Mouse (Mus musculus) hindbrain, postnatal 0 days (tissue): ENCODE results near the gene Ifrd1. TPM values are rescaled to one million over a fixed set of nuclear protein-coding genes. Genes with fewer than 3 reads are reported as not detected.
"Not testable (repeated sequence)": the region's sequence is repeated elsewhere in the genome, so short reads cannot be mapped to it uniquely, and the experiment has no call there.

Source experiments
- ATAC-seq: fragments of 200-750 bp; cut with Nextera tagmentation; 2 replicates; pipeline ENCODE4 v1.8.0; 2017; ENCODE audit warnings: mild to moderate bottlenecking, moderate TSS enrichment, moderate library complexity
- DNase-seq: peaks from one replicate; pipeline ENCODE4 v3.0.0-alpha.2; 2015; ENCODE audit warnings: low spot score
- H3K27ac ChIP-seq: fragments of 300-500 bp; sonication (generic); 2 replicates; pipeline ENCODE4 v1.5.1; 2014; ENCODE audit warnings: mild to moderate bottlenecking
- H3K27me3 ChIP-seq: fragments of 300-500 bp; sonication (generic); 2 replicates; pipeline ENCODE4 v1.6.1; 2014; ENCODE audit warnings: low read length, mixed read lengths; ENCODE audit not compliant: insufficient read depth
- H3K36me3 ChIP-seq: fragments of 300-500 bp; sonication (generic); 2 replicates; pipeline ENCODE4 v1.6.1; 2014; ENCODE audit warnings: low read length, mixed read lengths; ENCODE audit not compliant: insufficient read depth
- H3K4me1 ChIP-seq: fragments of 300-500 bp; sonication (generic); 2 replicates; pipeline ENCODE4 v1.6.1; 2014; ENCODE audit warnings: antibody characterized with exemption, low read length, mixed read lengths; ENCODE audit not compliant: insufficient read depth
- H3K4me2 ChIP-seq: fragments of 300-500 bp; sonication (generic); 2 replicates; pipeline ENCODE4 v1.6.1; 2014; ENCODE audit warnings: low read depth, mild to moderate bottlenecking, low read length, moderate library complexity, mixed read lengths
- H3K4me3 ChIP-seq: fragments of 300-500 bp; sonication (generic); 2 replicates; pipeline ENCODE4 v1.5.1; 2014; ENCODE audit warnings: low read length
- H3K9ac ChIP-seq: fragments of 300-500 bp; sonication (generic); replicated peaks from 2 replicates; pipeline ENCODE4 v1.6.1; 2014; ENCODE audit warnings: mild to moderate bottlenecking, low read length, moderate library complexity, mixed read lengths
- H3K9me3 ChIP-seq: fragments of 300-500 bp; sonication (generic); 2 replicates; pipeline ENCODE4 v1.6.1; 2016; ENCODE audit warnings: low read length, mixed read lengths
- CTCF ChIP-seq: IDR thresholded peaks from 2 replicates; pipeline ENCODE4 v1.5.1; 2016; ENCODE audit warnings: antibody characterized with exemption, control low read depth, low read depth
- WGBS: fragments of 180-500 bp; shearing (Covaris S2); extraction: QIAGEN DNeasy Blood & Tissue Kit; methylation state at CpG from one replicate; pipeline ENCODE4 v1.1.7; 2014; 5-methylcytosine and 5-hydroxymethylcytosine counted together
- polyA plus RNA-seq: library from polyadenylated mRNA; unstranded; fragments of >200 nt; fragmentation: Nextera tagmentation; extraction: Ambion mirVana; gene quantifications from 2 replicates; pipeline ENCODE4 v1.2.1, GENCODE M21; 2015
- total RNA-seq: library from RNA; depleted of rRNA; stranded (reverse); fragments of >200 nt; gene quantifications from 2 replicates; pipeline ENCODE4 v1.2.3, GENCODE M21; 2014

Gene Ifrd1
- total and polyA plus RNA-seq, 2 experiments from 2014 or later = 36.0 to 118 TPM

DNA sequence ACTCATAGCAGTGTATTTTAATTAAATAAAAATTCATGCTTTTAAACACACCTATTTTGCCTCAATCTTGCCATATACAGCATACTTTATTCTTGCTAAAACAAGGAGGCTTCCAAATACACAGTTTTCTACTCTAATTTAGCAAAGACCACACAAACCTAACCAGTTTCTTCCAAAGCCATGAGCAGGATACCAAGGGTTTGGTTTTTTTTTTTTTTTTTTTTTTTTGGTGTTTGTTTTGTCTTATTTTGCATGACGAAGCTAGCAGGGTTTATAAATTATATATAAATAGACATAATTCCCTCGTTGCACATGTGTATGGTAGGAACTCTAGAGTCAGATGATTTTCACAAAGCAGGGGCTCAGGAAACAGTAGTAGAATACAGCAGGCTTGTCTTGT is 72.1 kb downstream of the Ifrd1 start:
- Histone ChIP-seq H3K4me1 (no peaks in the 10 kb centered on the region), H3K4me3 (no peak overlapping the region), H3K36me3 (no peaks in the 10 kb centered on the region), H3K9ac (no peak overlapping the region), H3K27me3 (no peaks in the 10 kb centered on the region), H3K27ac (no peak overlapping the region), H3K9me3 (no peaks in the 10 kb centered on the region), H3K4me2 (no peak overlapping the region)
- WGBS = 76% methylated on average over 2 of the region's 2 CpGs
- no peak for TF ChIP-seq CTCF
- no peak for ATAC-seq
- DNase-seq = no peak

DNA sequence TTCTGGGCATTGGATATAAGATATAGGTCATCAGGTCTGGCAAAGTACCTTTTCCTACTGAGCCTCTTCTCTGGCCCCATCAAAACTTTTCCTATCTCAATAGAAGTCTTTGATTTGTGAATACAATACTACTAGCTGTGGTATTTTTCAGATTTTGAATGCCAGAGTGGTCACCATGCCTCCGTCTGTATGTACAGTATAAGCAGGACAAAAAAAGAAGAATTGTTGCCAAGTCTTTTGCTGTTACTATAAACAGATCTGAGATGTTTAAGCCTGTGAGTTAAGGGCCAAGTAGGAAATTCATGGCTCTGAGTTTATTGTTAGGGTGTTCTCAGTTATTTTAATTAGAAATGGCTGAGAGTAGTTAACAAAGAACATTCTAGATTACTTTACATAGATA is 73.1 kb downstream of the Ifrd1 start:
- not testable (repeated sequence) for H3K9me3 ChIP-seq, H3K36me3 ChIP-seq, H3K9ac ChIP-seq, H3K27me3 ChIP-seq, ATAC-seq, H3K4me3 ChIP-seq, DNase-seq, H3K4me1 ChIP-seq, H3K4me2 ChIP-seq, H3K27ac ChIP-seq
- WGBS = 54% methylated on average over 1 of the region's 1 CpGs

DNA sequence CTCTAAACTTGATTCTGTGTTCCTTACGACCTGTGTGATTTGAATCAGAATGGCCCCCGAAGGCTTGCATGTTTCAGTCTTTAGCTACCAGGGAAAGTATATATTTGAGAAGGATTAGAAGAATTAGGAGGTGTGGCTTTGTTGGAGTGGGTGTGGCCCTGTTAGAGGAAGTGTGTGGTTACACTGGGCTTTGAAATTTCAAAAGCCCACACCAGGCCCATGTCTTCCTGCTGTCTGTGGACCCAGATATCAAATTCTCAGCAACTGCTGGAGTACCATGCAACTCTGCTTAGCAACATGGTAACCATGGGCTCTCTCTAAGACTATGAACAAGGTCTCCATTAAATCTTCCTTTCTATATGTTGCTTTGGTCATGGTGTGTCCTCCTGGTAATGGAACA is 76.7 kb downstream of the Ifrd1 start:
- H3K9me3 ChIP-seq = no peaks in the 10 kb centered on the region
- no peaks in the 10 kb centered on the region for H3K27me3 ChIP-seq
- no peak for DNase-seq
- H3K4me1 ChIP-seq = no peaks in the 10 kb centered on the region
- H3K4me2 ChIP-seq = no peak overlapping the region
- no peaks in the 10 kb centered on the region for H3K36me3 ChIP-seq
- H3K27ac ChIP-seq = no peak overlapping the region
- no peak overlapping the region for H3K4me3 ChIP-seq
- TF ChIP-seq CTCF = no peak
- no peak overlapping the region for H3K9ac ChIP-seq
- ATAC-seq = no peak
- 92% methylated on average over 2 of the region's 2 CpGs for WGBS

DNA sequence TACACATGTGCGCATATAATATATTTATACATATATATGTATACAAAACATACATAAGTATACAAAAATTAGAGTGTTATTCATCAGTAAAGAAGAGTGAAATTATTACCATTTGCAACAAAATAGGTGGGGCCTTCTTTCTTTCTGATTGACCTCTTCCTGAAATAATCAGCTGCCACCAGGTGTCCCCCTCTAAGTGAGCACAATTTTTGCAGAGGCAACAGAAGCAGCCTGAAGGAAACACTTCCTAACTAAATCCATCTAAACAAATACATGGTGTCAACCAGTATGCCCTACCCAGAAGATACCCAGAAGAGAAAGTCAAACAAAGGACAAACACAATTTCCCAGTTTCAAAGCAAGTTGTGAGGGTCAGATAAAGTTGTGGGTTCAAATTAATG is 78.6 kb downstream of the Ifrd1 start:
- Histone ChIP-seq H3K9ac (no peak overlapping the region), H3K4me3 (no peak overlapping the region), H3K4me2 (no peak overlapping the region), H3K27ac (no peak overlapping the region), H3K36me3 (no peaks in the 10 kb centered on the region), H3K27me3 (no peaks in the 10 kb centered on the region), H3K9me3 (no peaks in the 10 kb centered on the region), H3K4me1 (no peaks in the 10 kb centered on the region)
- DNase-seq (no peak), ATAC-seq (no peak)
- TF ChIP-seq CTCF = no peak
- 96% methylated on average over 1 of the region's 1 CpGs for WGBS

DNA sequence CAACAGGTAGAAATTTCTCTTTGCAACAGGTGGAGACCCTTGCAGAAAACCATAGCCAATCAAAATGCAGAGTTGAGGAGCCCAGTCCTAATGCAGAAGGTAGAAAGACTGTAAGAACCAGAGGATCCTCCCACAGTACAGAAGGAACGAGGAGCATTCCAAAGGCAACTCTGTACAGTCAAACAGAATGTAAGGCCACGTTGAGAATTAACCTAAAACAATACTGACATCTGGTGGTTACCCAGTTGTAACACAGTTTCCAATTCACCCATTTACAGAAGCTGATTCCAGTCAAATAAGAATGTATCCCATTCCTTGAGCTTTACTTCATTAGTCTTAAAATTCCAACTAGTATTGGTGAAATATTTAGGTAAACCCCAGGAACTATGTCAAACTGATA is 83.7 kb downstream of the Ifrd1 start:
- peak; percentile 56; the same call in 1 of the 2 replicates for ATAC-seq
- DNase-seq = peak; percentile 83
- Histone ChIP-seq H3K4me1 (no peaks in the 10 kb centered on the region), H3K9me3 (no peaks in the 10 kb centered on the region), H3K36me3 (no peaks in the 10 kb centered on the region), H3K27me3 (no peaks in the 10 kb centered on the region), H3K4me3 (no peak overlapping the region), H3K9ac (no peak overlapping the region), H3K27ac (no peak overlapping the region), H3K4me2 (no peak overlapping the region)
- WGBS = 5% methylated on average over 2 of the region's 2 CpGs
- peak; percentile 79 for TF ChIP-seq CTCF

DNA sequence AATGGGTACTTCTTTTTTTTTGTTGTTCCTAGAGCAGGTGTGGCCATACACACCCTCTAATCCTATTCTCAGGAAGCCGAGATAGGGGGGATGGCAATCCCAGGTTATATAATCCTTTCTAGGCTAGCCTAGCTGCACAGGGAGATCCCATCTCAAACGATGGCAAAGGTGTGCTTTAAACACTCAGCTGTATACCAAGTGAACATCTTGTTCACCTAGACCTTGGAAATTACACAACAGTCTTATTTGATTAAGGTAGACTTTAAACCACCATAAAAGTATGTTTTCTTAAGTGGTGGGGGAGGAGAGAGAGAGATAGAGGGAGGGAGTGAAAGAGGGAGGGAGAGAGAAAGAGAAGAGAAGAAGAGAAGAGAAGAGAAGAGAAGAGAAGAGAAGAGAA is 87.5 kb downstream of the Ifrd1 start:
- no peaks in the 10 kb centered on the region for H3K9me3 ChIP-seq
- WGBS = 85% methylated on average over 2 of the region's 2 CpGs
- no peak overlapping the region for H3K9ac ChIP-seq
- no peaks in the 10 kb centered on the region for H3K27me3 ChIP-seq
- no peak for TF ChIP-seq CTCF
- no peak overlapping the region for H3K4me2 ChIP-seq
- ATAC-seq (no peak), DNase-seq (no peak)
- no peaks in the 10 kb centered on the region for H3K4me1 ChIP-seq
- H3K36me3 ChIP-seq = no peaks in the 10 kb centered on the region
- no peak overlapping the region for H3K27ac ChIP-seq
- no peak overlapping the region for H3K4me3 ChIP-seq

DNA sequence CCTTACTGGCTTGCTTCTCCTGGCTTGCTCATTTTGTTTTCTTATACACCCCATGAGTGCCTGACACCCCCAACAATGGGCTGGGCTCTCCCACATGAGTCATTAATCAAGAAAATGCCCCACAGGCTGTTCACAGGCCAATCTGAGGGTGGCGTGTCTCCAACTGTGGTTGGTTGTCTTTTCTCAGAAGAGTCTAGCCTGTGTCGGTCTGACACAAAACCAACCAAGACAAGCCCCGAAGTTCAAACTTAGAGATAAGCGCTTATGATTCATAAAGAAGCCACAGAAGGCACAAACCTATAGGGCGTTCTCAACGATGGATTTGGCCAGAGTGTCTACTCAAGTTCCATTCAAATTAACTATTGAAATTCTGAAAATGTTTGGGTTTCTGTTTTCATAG is 94.1 kb downstream of the Ifrd1 start:
- H3K4me2 ChIP-seq = no peak overlapping the region
- DNase-seq = no peak
- no peak overlapping the region for H3K27ac ChIP-seq
- no peaks in the 10 kb centered on the region for H3K4me1 ChIP-seq
- H3K27me3 ChIP-seq = no peaks in the 10 kb centered on the region
- no peak overlapping the region for H3K9ac ChIP-seq
- ATAC-seq = no peak
- no peaks in the 10 kb centered on the region for H3K9me3 ChIP-seq
- H3K36me3 ChIP-seq = no peaks in the 10 kb centered on the region
- no peak overlapping the region for H3K4me3 ChIP-seq
- no peak for TF ChIP-seq CTCF
- 93% methylated on average over 6 of the region's 6 CpGs for WGBS
